Mouse (Mus musculus): ENCODE data around the gene Gba.

The Gba gene

GRCm38 (mm10) chr3:89183058-89183958 lies 19.4 kb upstream of the Gba start, which contains the start of gene Fam189b:
TSS of gene Fam189b (plus strand) at chr3:89183143.
- DNase-seq = peak; percentile 92

GRCm38 (mm10) chr3:89183959-89184315 lies 18.8 kb upstream of the Gba start:
- DNase-seq = no peak

- DNase-seq = no peak
These were observed 15.5 kb upstream of the Gba start for GRCm38 (mm10) chr3:89187197-89187596.

- DNase-seq = no peak
These were observed 14.8 kb upstream of the Gba start for GRCm38 (mm10) chr3:89187690-89188477.

GRCm38 (mm10) chr3:89188478-89188875 lies 14.3 kb upstream of the Gba start:
- no peak for DNase-seq

- no peak for DNase-seq
These were observed 12.3 kb upstream of the Gba start for GRCm38 (mm10) chr3:89190436-89190835.

- DNase-seq = no peak
These were observed 9.4 kb upstream of the Gba start for GRCm38 (mm10) chr3:89193351-89193750.

- DNase-seq = peak; percentile 40
These were observed 8.9 kb upstream of the Gba start for GRCm38 (mm10) chr3:89193853-89194252.

DNA sequence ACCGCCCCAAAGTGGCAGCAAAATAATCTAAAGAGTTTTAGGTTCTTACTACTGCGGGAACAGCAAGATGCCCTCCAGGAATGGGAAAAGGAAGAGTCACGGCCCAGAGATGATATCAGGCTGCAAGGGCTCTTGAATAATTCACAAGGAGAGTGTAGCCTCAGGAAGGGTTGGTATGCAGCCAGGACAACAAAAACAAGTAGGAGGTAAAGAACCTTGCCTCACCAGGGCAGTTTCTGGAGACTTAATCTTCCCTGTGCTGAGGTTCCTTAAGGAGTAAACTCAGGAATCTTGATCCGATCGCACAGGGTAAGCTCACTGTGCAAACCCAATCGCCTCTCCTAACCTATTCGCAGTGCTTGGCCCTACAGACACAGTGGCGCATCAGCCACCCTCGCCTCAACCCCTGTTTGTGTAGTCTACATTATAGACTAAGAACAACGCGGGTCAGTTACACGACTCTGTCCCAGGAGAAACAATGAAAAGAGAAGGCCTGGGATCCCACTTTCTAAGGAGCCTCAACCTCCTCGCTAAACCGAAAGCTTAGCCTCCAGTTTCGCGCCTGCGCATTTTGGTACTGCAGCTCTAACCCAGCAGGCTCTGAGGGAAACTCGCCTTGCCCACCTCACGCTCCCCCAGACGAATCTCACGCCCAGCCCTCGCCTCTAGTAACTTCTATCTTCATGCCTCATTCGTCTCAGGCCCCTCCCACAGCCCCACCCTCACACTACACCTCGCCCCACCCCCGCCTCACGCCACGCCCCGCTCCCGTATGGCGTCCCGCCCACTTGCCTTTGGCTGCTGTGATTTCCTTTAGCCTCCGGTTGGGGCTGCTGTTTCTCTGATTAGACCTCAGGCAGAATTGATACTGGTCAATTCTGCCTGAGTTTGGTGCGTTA lies 6.5 kb upstream of the Gba start:
- DNase-seq = peak; percentile 95

- DNase-seq = no peak
These were observed 2.9 kb upstream of the Gba start for GRCm38 (mm10) chr3:89199839-89200238.

DNA sequence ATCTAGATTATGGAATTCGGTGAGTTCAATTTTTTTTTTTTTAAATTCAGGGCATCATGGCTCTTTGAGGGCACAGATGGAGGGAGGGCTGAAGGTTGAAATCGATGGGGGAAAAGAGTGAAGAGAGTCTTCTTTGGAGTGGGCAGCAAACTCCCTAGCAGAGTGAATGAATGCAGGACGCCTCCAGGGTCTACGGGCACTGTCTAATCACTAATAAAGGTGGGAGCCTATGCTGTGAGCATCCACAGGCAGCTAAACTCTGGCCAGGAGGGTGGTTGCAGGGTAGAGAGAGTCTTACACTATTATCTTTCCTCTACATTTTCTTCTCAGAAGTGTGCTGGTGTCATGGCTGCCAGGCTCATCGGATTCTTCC lies 400 bp downstream of the Gba start:
- DNase-seq = no peak

DNA sequence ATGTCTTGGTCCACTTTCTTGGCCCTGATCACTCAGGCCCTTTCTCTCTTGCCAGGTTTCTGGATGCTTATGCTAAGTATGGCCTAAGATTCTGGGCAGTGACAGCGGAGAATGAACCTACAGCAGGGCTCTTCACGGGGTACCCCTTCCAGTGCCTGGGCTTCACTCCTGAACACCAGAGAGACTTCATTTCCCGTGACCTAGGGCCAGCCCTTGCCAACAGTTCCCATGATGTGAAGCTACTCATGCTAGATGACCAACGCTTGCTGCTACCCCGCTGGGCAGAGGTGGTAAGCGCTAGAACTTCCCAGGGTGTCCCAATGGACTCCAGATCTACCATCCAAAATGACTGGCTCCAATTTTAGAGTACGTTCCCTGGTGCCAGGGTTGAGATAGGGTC lies 3.4 kb downstream of the Gba start:
- no peak for DNase-seq

DNA sequence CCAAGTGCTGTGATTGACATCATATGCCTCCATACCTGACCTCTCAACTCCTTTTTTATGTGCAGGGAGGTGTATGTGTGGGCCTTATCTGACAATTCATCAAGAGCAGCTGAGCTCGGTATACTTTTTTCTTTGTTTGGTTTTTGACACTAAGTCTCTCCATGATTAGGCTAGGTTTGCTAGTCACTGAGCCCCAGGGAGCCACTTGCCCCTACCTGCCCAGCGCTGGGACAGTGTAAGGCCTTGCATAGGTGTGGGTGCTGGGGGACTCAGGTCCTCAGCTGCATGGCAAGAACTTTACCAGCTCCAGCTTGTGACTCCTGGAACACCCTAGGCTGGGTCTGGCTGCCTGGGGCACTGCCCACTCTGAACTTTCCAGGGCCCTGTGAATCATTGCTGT lies 4.0 kb downstream of the Gba start:
- DNase-seq = no peak

- no peak for DNase-seq
These were observed 5.4 kb downstream of the Gba start for GRCm38 (mm10) chr3:89208075-89208657.

DNA sequence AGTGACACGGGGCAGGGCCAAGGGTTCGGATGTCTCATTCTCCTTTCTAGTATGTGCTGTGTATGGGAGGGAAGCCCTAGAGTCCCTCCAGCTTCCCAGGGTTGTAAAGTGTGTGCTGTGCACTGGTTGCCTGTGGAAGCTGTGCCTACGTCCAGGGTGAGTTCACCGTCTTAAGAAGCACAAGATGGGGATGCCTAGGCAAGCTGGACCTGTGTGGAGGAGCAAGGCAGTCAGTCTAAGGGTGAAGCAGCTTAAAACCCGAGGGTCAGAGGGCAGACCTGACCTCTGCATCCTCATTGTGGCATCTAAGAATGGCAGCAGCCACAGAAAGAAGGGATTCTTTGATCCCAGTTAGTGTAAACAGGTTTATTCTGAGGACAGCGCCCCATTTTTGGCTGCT lies 6.0 kb downstream of the Gba start:
- DNase-seq = no peak

DNA sequence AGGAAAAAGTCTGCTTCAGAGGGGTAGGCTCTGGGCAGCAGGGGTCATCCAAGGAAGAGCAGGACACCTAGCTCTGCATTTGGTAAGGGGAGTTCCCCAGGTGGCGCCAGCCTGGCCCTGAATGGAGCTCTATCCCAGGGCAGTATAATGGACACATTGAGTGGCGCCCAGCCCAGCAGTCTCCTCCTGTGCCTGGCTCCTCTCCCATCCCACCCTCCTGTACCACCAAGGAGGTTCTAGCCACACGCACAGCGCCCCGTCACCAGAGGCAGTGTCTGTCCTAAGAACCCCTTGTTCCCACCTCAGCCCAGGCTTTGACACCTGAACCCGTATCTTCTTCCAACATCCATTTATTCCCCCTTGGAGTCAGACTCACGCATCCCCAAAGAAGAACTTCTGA lies 7.0 kb downstream of the Gba start:
- no peak for DNase-seq

- no peak for DNase-seq
These were observed 7.4 kb downstream of the Gba start for GRCm38 (mm10) chr3:89210162-89210561.

GRCm38 (mm10) chr3:89210731-89211130 lies 8.0 kb downstream of the Gba start:
- DNase-seq = no peak

- peak; percentile 97 for DNase-seq
These were observed 11.2 kb downstream of the Gba start for GRCm38 (mm10) chr3:89213803-89214530.

DNA sequence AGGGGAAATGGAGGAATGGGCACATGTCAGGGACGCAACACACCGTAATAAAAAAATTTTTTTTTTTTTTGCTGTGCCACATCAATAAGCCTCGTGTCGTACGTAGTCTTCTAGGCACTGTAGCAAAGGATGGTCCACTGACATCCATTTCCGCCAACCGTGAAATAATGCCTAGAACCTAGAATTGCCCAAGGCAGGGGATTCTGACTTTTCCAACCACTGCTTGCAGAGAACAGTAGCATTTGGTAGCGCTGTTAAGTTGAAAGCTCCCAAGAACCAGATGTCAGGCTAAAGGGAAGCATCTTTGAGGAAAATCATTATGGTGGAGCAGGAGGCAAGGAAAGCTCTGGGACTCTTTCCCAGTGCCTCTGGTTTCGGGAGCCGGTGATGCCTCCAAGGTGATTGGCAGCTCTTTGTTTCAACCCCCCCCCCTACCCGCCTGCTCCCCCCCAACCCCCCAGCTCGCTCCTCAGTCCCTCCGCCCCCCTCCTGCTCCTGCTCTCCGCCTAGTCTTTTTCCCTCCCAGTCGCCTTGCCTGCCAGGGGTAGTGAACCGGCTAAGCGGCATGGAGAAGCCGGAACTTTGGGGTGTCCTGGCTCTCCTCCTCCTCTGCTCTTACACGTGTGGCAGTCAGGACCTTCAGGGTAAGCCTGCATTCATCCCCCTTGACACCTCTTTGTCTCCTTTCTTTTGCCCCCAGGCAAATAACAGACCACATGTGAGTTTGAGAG lies 12.1 kb downstream of the Gba start, which contains the start of gene Thbs3:
TSS of gene Thbs3 (plus strand) at position 500 of the 731 bp plus-strand sequence.
- peak; percentile 68 for DNase-seq

DNA sequence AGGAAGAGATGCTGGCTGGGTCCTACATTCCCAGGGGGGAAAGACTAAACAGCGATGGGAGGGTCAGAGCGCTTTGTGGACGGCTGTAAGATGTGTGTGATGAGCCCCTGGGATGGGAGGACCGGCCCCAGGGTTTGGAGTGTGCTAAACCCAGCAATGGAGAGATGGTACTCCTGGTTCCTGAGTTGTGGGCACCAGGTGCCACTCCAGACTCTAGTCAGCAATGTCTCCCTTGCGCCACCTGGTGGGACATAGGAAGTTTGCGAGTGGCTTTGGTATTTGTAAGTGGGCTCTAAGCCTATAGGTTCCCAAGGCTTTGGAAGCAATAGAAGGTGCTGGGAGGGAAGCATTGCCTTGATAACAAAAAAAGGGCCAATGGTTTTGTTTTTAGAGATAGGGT lies 13.1 kb downstream of the Gba start:
- DNase-seq = peak; percentile 93

Data from retina, postnatal 1 day (tissue).